Mouse (Mus musculus) layer of hippocampus, postnatal 36 days (tissue): ENCODE measurements around the gene Knl1. TPM values are rescaled to one million over a fixed set of nuclear protein-coding genes. Genes with fewer than 3 reads are reported as not detected.
"Not testable (repeated sequence)": the region's sequence is repeated elsewhere in the genome, so short reads cannot be mapped to it uniquely, and the experiment has no call there.

ENCODE experiments used
- DNase-seq, 2 experiments: peaks; one replicate each; pipeline ENCODE4 v3.0.0; 2022
- total RNA-seq, 2 experiments: library from RNA; stranded (reverse); gene quantifications; 2 replicates each; pipeline ENCODE4 v1.2.3; 2021

The Knl1 gene
- total RNA-seq: under 1 TPM; 0.37 to 0.48 TPM

GRCm38 (mm10) chr2:119046649-119047611 lies at the start of gene Knl1:
TSS of gene Knl1 (plus strand) at chr2:119047119.
- peak; percentile 95 to 98 for DNase-seq

GRCm38 (mm10) chr2:118998115-118998866 lies 48.6 kb upstream of the Knl1 start:
- no peak for DNase-seq

GRCm38 (mm10) chr2:118999025-118999639 lies 47.8 kb upstream of the Knl1 start:
- DNase-seq: no peak

GRCm38 (mm10) chr2:119006886-119007285 lies 40.0 kb upstream of the Knl1 start:
- no peak for DNase-seq

GRCm38 (mm10) chr2:119009376-119009775 lies 37.5 kb upstream of the Knl1 start:
- no peak for DNase-seq

GRCm38 (mm10) chr2:119014989-119015388 lies 31.9 kb upstream of the Knl1 start:
- DNase-seq: no peak

GRCm38 (mm10) chr2:119015604-119016180 lies 31.2 kb upstream of the Knl1 start:
- DNase-seq: no peak

- not testable (repeated sequence) for DNase-seq
Observed at GRCm38 (mm10) chr2:119016312-119016711, 30.6 kb upstream of the Knl1 start.

- no peak for DNase-seq
Observed at GRCm38 (mm10) chr2:119017647-119018046, 29.3 kb upstream of the Knl1 start.

GRCm38 (mm10) chr2:119018391-119019122 lies 28.4 kb upstream of the Knl1 start:
- DNase-seq: no peak

GRCm38 (mm10) chr2:119019131-119019530 lies 27.8 kb upstream of the Knl1 start:
- no peak for DNase-seq

- no peak for DNase-seq
Observed at GRCm38 (mm10) chr2:119019538-119019937, 27.4 kb upstream of the Knl1 start.

GRCm38 (mm10) chr2:119023154-119023660 lies 23.7 kb upstream of the Knl1 start:
- DNase-seq: no peak

- no peak for DNase-seq
Observed at GRCm38 (mm10) chr2:119024536-119025238, 22.2 kb upstream of the Knl1 start.

GRCm38 (mm10) chr2:119025239-119025616 lies 21.7 kb upstream of the Knl1 start:
- DNase-seq: no peak

GRCm38 (mm10) chr2:119026951-119027350 lies 20.0 kb upstream of the Knl1 start:
- DNase-seq: no peak

- peak; percentile 91 to 92 for DNase-seq
Observed at GRCm38 (mm10) chr2:119028941-119029551, 17.9 kb upstream of the Knl1 start, which contains the start of gene Ccdc32. TSS of gene Ccdc32 (minus strand) at chr2:119029393.

- DNase-seq: no peak
Observed at GRCm38 (mm10) chr2:119032191-119032590, 14.7 kb upstream of the Knl1 start.

GRCm38 (mm10) chr2:119034656-119035396 lies 12.1 kb upstream of the Knl1 start, which contains the start of gene Rpusd2:
TSS of gene Rpusd2 (plus strand) at chr2:119034790.
- peak; percentile 89 to 91 for DNase-seq

GRCm38 (mm10) chr2:119035397-119035745 lies 11.5 kb upstream of the Knl1 start:
- no peak for DNase-seq
